Mouse (Mus musculus): ENCODE data around the gene Bcl2l13. TPM values are rescaled to one million over a fixed set of nuclear protein-coding genes. Genes with fewer than 3 reads are reported as not detected.

Bcl2l13 gene
- polyA plus RNA-seq, 1 experiment from 2014 or later, result 49.4 TPM

Small RNAs within 50 kb of the gene (microRNA-seq; reads per million reads assigned to microRNA genes)
- gene Gm25193, result not detected

Other genes with a start within 250 kb of the Bcl2l13 start
- gene Cecr2, start 169.8 kb upstream of the Bcl2l13 start, polyA plus RNA-seq (2014; fragmentation: Nextera tagmentation; extraction: Ambion mirVana), result 18.2 and 20.7 TPM in 2 replicates
- 1.8 and 1.9 TPM in 2 replicates for gene Slc25a18, start 62.6 kb upstream of the Bcl2l13 start, polyA plus RNA-seq (2014; fragmentation: Nextera tagmentation; extraction: Ambion mirVana)
- 169 and 185 TPM in 2 replicates for gene Atp6v1e1, start 13.4 kb upstream of the Bcl2l13 start, polyA plus RNA-seq (2014; fragmentation: Nextera tagmentation; extraction: Ambion mirVana)
- gene Bid, start 80.6 kb downstream of the Bcl2l13 start, polyA plus RNA-seq (2014; fragmentation: Nextera tagmentation; extraction: Ambion mirVana), result 17.5 and 17.8 TPM in 2 replicates